Mouse (Mus musculus) neural tube, embryonic 13.5 days (tissue): ENCODE results near the gene Nosip. TPM values are rescaled to one million over a fixed set of nuclear protein-coding genes. Genes with fewer than 3 reads are reported as not detected.
"Not testable (repeated sequence)": the region's sequence is repeated elsewhere in the genome, so short reads cannot be mapped to it uniquely, and the experiment has no call there.

ENCODE experiments used
- ATAC-seq: fragments of 200-750 bp; cut with Nextera tagmentation; 2 replicates; pipeline ENCODE4 v1.8.0; 2017; ENCODE audit warnings: low read depth, mild to moderate bottlenecking, moderate TSS enrichment, moderate library complexity
- H3K27ac ChIP-seq: fragments of 300-500 bp; sonication (generic); replicated peaks from 2 replicates; pipeline ENCODE4 v1.5.1; 2015; ENCODE audit warnings: moderate library complexity, mild to moderate bottlenecking, inconsistent platforms
- H3K27me3 ChIP-seq: fragments of 300-500 bp; sonication (generic); 2 replicates; pipeline ENCODE4 v1.6.1; 2015; ENCODE audit warnings: mild to moderate bottlenecking, inconsistent platforms
- H3K36me3 ChIP-seq: fragments of 300-500 bp; sonication (generic); 2 replicates; pipeline ENCODE4 v1.6.1; 2015; ENCODE audit warnings: mild to moderate bottlenecking, inconsistent platforms
- H3K4me1 ChIP-seq: fragments of 300-500 bp; sonication (generic); replicated peaks from 2 replicates; pipeline ENCODE4 v1.6.1; 2015; ENCODE audit warnings: inconsistent platforms
- H3K4me2 ChIP-seq: fragments of 300-500 bp; sonication (generic); 2 replicates; pipeline ENCODE4 v1.6.1; 2015; ENCODE audit warnings: inconsistent platforms, mild to moderate bottlenecking, moderate library complexity
- H3K4me3 ChIP-seq: fragments of 300-500 bp; sonication (generic); 2 replicates; pipeline ENCODE4 v1.5.1; 2015; ENCODE audit warnings: mild to moderate bottlenecking, inconsistent platforms
- H3K9ac ChIP-seq: fragments of 300-500 bp; sonication (generic); 2 replicates; pipeline ENCODE4 v1.6.1; 2015; ENCODE audit warnings: moderate library complexity, mild to moderate bottlenecking, inconsistent platforms
- H3K9me3 ChIP-seq: fragments of 300-500 bp; sonication (generic); 2 replicates; pipeline ENCODE4 v1.6.1; 2016; ENCODE audit warnings: inconsistent platforms
- WGBS: fragments of 180-500 bp; shearing (Covaris S2); methylation state at CpG from one replicate; pipeline ENCODE4 v1.1.7; 2015; 5-methylcytosine and 5-hydroxymethylcytosine counted together
- polyA plus RNA-seq: library from polyadenylated mRNA; unstranded; fragments of >200 nt; fragmentation: Nextera tagmentation; extraction: Ambion mirVana; gene quantifications from 2 replicates; pipeline ENCODE4 v1.2.1, GENCODE M21; 2015

The Nosip gene
- polyA plus RNA-seq, 1 experiment from 2014 or later, result 65.6 TPM

- WGBS, result 81% methylated on average over 4 of the region's 4 CpGs
- no peak overlapping the region for H3K9ac ChIP-seq
- no peak overlapping the region for H3K4me3 ChIP-seq
Measured at GRCm38 (mm10) chr7:45086084-45086483, 23.9 kb downstream of the Nosip start.

GRCm38 (mm10) chr7:45088597-45088996 lies 26.4 kb downstream of the Nosip start:
- H3K4me1 ChIP-seq, result peaks cover 24% of the 10 kb centered on the region
- H3K36me3 ChIP-seq, result peaks cover 20% of the 10 kb centered on the region
- H3K4me2 ChIP-seq, result no peak overlapping the region
- WGBS, result 92% methylated on average over 17 of the region's 17 CpGs
- H3K27me3 ChIP-seq, result no peaks in the 10 kb centered on the region
- ATAC-seq, result no peak
- H3K9me3 ChIP-seq, result no peaks in the 10 kb centered on the region
- no peak overlapping the region for H3K27ac ChIP-seq
- H3K9ac ChIP-seq, result no peak overlapping the region
- no peak overlapping the region for H3K4me3 ChIP-seq

More at GRCm38 (mm10) chr7:45086084-45086483, 23.9 kb downstream of the Nosip start:
- Histone ChIP-seq H3K4me2 (no peak overlapping the region), H3K36me3 (peaks cover 26% of the 10 kb centered on the region), H3K4me1 (peaks cover 13% of the 10 kb centered on the region), H3K9me3 (no peaks in the 10 kb centered on the region), H3K27me3 (no peaks in the 10 kb centered on the region), H3K27ac (no peak overlapping the region)
- no peak for ATAC-seq

- H3K27me3 ChIP-seq, result no peaks in the 10 kb centered on the region
- no peaks in the 10 kb centered on the region for H3K9me3 ChIP-seq
- WGBS, result 86% methylated on average over 13 of the region's 13 CpGs
- H3K27ac ChIP-seq, result no peak overlapping the region
- 0 out of 2 replicates have a peak overlapping the region, but pooled peaks have one; percentile 65 for H3K9ac ChIP-seq
- H3K36me3 ChIP-seq, result peaks cover 14% of the 10 kb centered on the region
- peaks cover 24% of the 10 kb centered on the region for H3K4me1 ChIP-seq
- H3K4me3 ChIP-seq, result peak overlapping the region; percentile 41
- H3K4me2 ChIP-seq, result peak overlapping the region; percentile 54
- no peak for ATAC-seq
Measured at GRCm38 (mm10) chr7:45090251-45090977, 28.2 kb downstream of the Nosip start.

- H3K27ac ChIP-seq, result peak overlapping the region; percentile 46; the same call in 1 of the 2 replicates
- ATAC-seq, result peak; percentile 64
Measured at GRCm38 (mm10) chr7:45091001-45091990, 29.1 kb downstream of the Nosip start.

GRCm38 (mm10) chr7:45092048-45092447 lies 29.8 kb downstream of the Nosip start, which contains the start of gene Rcn3:
TSS of gene Rcn3 (minus strand) at chr7:45092221.
- WGBS, result under 1% methylated on average over 16 of the region's 16 CpGs
- peak; percentile 92 for ATAC-seq
- peak within 1 kb of the TSS; percentile 65 for H3K9ac ChIP-seq
- H3K4me2 ChIP-seq, result peak within 1 kb of the TSS; percentile 54
- no peaks in the 10 kb centered on the region for H3K36me3 ChIP-seq
- H3K27me3 ChIP-seq, result no peaks in the 10 kb centered on the region
- peak within 1 kb of the TSS; percentile 46; the same call in 1 of the 2 replicates for H3K27ac ChIP-seq
- peak within 1 kb of the TSS; percentile 41 for H3K4me3 ChIP-seq
- H3K9me3 ChIP-seq, result no peaks in the 10 kb centered on the region
- H3K4me1 ChIP-seq, result peaks cover 24% of the 10 kb centered on the region

More at GRCm38 (mm10) chr7:45091001-45091990, 29.1 kb downstream of the Nosip start:
- H3K4me3 ChIP-seq, result peak overlapping the region; percentile 41
- H3K4me2 ChIP-seq, result peak overlapping the region; percentile 54
- H3K36me3 ChIP-seq, result peaks cover 7% of the 10 kb centered on the region
- peak overlapping the region; percentile 65 for H3K9ac ChIP-seq
- WGBS, result 17% methylated on average over 35 of the region's 35 CpGs
- H3K9me3 ChIP-seq, result no peaks in the 10 kb centered on the region
- peaks cover 24% of the 10 kb centered on the region for H3K4me1 ChIP-seq
- no peaks in the 10 kb centered on the region for H3K27me3 ChIP-seq

GRCm38 (mm10) chr7:45092828-45093515 lies 30.7 kb downstream of the Nosip start:
- Histone ChIP-seq H3K4me1 (peaks cover 24% of the 10 kb centered on the region), H3K27ac (0 out of 2 replicates have a peak overlapping the region, but pooled peaks have one; percentile 5), H3K27me3 (no peaks in the 10 kb centered on the region), H3K9me3 (no peaks in the 10 kb centered on the region), H3K4me3 (no peak overlapping the region), H3K4me2 (no peak overlapping the region), H3K9ac (no peak overlapping the region), H3K36me3 (no peaks in the 10 kb centered on the region)
- ATAC-seq, result no peak
- WGBS, result 56% methylated on average over 12 of the region's 12 CpGs

- no peaks in the 10 kb centered on the region for H3K27me3 ChIP-seq
- no peak overlapping the region for H3K4me3 ChIP-seq
- H3K9me3 ChIP-seq, result no peaks in the 10 kb centered on the region
- ATAC-seq, result no peak
- no peaks in the 10 kb centered on the region for H3K36me3 ChIP-seq
- H3K9ac ChIP-seq, result no peak overlapping the region
- WGBS, result 22% methylated on average over 17 of the region's 18 CpGs
- no peak overlapping the region for H3K4me2 ChIP-seq
- H3K27ac ChIP-seq, result no peak overlapping the region
- peaks cover 24% of the 10 kb centered on the region for H3K4me1 ChIP-seq
Measured at GRCm38 (mm10) chr7:45093516-45093905, 31.3 kb downstream of the Nosip start.

- H3K27me3 ChIP-seq, result no peaks in the 10 kb centered on the region
- peaks cover 24% of the 10 kb centered on the region for H3K4me1 ChIP-seq
- H3K4me2 ChIP-seq, result no peak overlapping the region
- H3K36me3 ChIP-seq, result no peaks in the 10 kb centered on the region
- no peak overlapping the region for H3K27ac ChIP-seq
- ATAC-seq, result no peak
- H3K9ac ChIP-seq, result no peak overlapping the region
- 11% methylated on average over 7 of the region's 7 CpGs for WGBS
- no peak overlapping the region for H3K4me3 ChIP-seq
- H3K9me3 ChIP-seq, result no peaks in the 10 kb centered on the region
Measured at GRCm38 (mm10) chr7:45094121-45094520, 31.9 kb downstream of the Nosip start.

GRCm38 (mm10) chr7:45095367-45095766 lies 33.1 kb downstream of the Nosip start:
- 85% methylated on average over 6 of the region's 6 CpGs for WGBS
- ATAC-seq, result no peak

GRCm38 (mm10) chr7:45095965-45096364 lies 33.7 kb downstream of the Nosip start:
- 95% methylated on average over 14 of the region's 14 CpGs for WGBS
- ATAC-seq, result not testable (repeated sequence)

More at GRCm38 (mm10) chr7:45095367-45095766, 33.1 kb downstream of the Nosip start:
- no peak overlapping the region for H3K4me2 ChIP-seq
- H3K9me3 ChIP-seq, result no peaks in the 10 kb centered on the region
- no peak overlapping the region for H3K27ac ChIP-seq
- H3K27me3 ChIP-seq, result no peaks in the 10 kb centered on the region
- no peak overlapping the region for H3K4me3 ChIP-seq
- H3K9ac ChIP-seq, result no peak overlapping the region
- H3K4me1 ChIP-seq, result peaks cover 24% of the 10 kb centered on the region
- no peaks in the 10 kb centered on the region for H3K36me3 ChIP-seq

GRCm38 (mm10) chr7:45097479-45097878 lies 35.2 kb downstream of the Nosip start:
- Histone ChIP-seq H3K27me3 (no peaks in the 10 kb centered on the region), H3K4me2 (no peak overlapping the region), H3K36me3 (no peaks in the 10 kb centered on the region), H3K9ac (peak overlapping the region; percentile 31; the same call in 1 of the 2 replicates), H3K27ac (0 out of 2 replicates have a peak overlapping the region, but pooled peaks have one; percentile 18), H3K4me3 (no peak overlapping the region), H3K9me3 (no peaks in the 10 kb centered on the region), H3K4me1 (peaks cover 6% of the 10 kb centered on the region; the same call in 1 of the 2 replicates)
- 75% methylated on average over 6 of the region's 6 CpGs for WGBS
- no peak for ATAC-seq

More at GRCm38 (mm10) chr7:45095965-45096364, 33.7 kb downstream of the Nosip start:
- H3K4me1 ChIP-seq, result peaks cover 18% of the 10 kb centered on the region
- not testable (repeated sequence) for H3K27me3 ChIP-seq, H3K9ac ChIP-seq, H3K27ac ChIP-seq, H3K4me3 ChIP-seq, H3K4me2 ChIP-seq, H3K9me3 ChIP-seq, H3K36me3 ChIP-seq
